Mouse (Mus musculus): ENCODE data around the gene Dnaja4.

Dnaja4 gene

GRCm38 (mm10) chr9:54699345-54700173 lies 886 bp downstream of the Dnaja4 start:
- DNase-seq (ENCODE audit: low read depth, low spot score): no peak

GRCm38 (mm10) chr9:54700174-54700475 lies 1.5 kb downstream of the Dnaja4 start:
- no peak for DNase-seq (ENCODE audit: low read depth, low spot score)

GRCm38 (mm10) chr9:54700746-54701145 lies 2.1 kb downstream of the Dnaja4 start:
- DNase-seq (ENCODE audit: low read depth, low spot score): no peak

GRCm38 (mm10) chr9:54702581-54702980 lies 3.9 kb downstream of the Dnaja4 start:
- DNase-seq (ENCODE audit: low read depth, low spot score): no peak

GRCm38 (mm10) chr9:54704361-54704760 lies 5.7 kb downstream of the Dnaja4 start:
- no peak for DNase-seq (ENCODE audit: low read depth, low spot score)

GRCm38 (mm10) chr9:54705561-54705960 lies 6.9 kb downstream of the Dnaja4 start:
- DNase-seq (ENCODE audit: low read depth, low spot score): no peak

GRCm38 (mm10) chr9:54707288-54707999 lies 8.8 kb downstream of the Dnaja4 start:
- DNase-seq (ENCODE audit: low read depth, low spot score): no peak

- DNase-seq (ENCODE audit: low read depth, low spot score): no peak
These were observed 9.4 kb downstream of the Dnaja4 start for GRCm38 (mm10) chr9:54708085-54708484.

GRCm38 (mm10) chr9:54715776-54716175 lies 17.1 kb downstream of the Dnaja4 start:
- DNase-seq (ENCODE audit: low read depth, low spot score): no peak

- no peak for DNase-seq (ENCODE audit: low read depth, low spot score)
These were observed 18.9 kb downstream of the Dnaja4 start for GRCm38 (mm10) chr9:54717527-54717926.

- no peak for DNase-seq (ENCODE audit: low read depth, low spot score)
These were observed 23.5 kb downstream of the Dnaja4 start for GRCm38 (mm10) chr9:54722156-54722555.

GRCm38 (mm10) chr9:54722596-54722995 lies 23.9 kb downstream of the Dnaja4 start:
- no peak for DNase-seq (ENCODE audit: low read depth, low spot score)

GRCm38 (mm10) chr9:54726315-54726714 lies 27.6 kb downstream of the Dnaja4 start:
- DNase-seq (ENCODE audit: low read depth, low spot score): no peak

GRCm38 (mm10) chr9:54732122-54732521 lies 33.4 kb downstream of the Dnaja4 start:
- DNase-seq (ENCODE audit: low read depth, low spot score): peak; percentile 64

- peak; percentile 97 for DNase-seq (ENCODE audit: low read depth, low spot score)
These were observed 35.4 kb downstream of the Dnaja4 start, which contains the start of gene Wdr61 for GRCm38 (mm10) chr9:54733921-54734638. Gene Wdr61, minus strand, starts transcription at chr9:54734519.

- no peak for DNase-seq (ENCODE audit: low read depth, low spot score)
These were observed 36.1 kb downstream of the Dnaja4 start for GRCm38 (mm10) chr9:54734639-54735252.

GRCm38 (mm10) chr9:54736284-54736701 lies 37.6 kb downstream of the Dnaja4 start:
- DNase-seq (ENCODE audit: low read depth, low spot score): peak; percentile 89

- peak; percentile 34 for DNase-seq (ENCODE audit: low read depth, low spot score)
These were observed 39.7 kb downstream of the Dnaja4 start for GRCm38 (mm10) chr9:54738376-54738775.

- no peak for DNase-seq (ENCODE audit: low read depth, low spot score)
These were observed 45.2 kb downstream of the Dnaja4 start for GRCm38 (mm10) chr9:54743891-54744290.

GRCm38 (mm10) chr9:54745740-54746370 lies 47.2 kb downstream of the Dnaja4 start:
- no peak for DNase-seq (ENCODE audit: low read depth, low spot score)

GRCm38 (mm10) chr9:54750215-54750981 lies 51.7 kb downstream of the Dnaja4 start:
- no peak for DNase-seq (ENCODE audit: low read depth, low spot score)

Measured in A20 (cell line).